Mouse (Mus musculus) ovary, postnatal 14 days (tissue): ENCODE data around the gene Hsd17b11.
"Not testable (repeated sequence)": the region's sequence is repeated elsewhere in the genome, so short reads cannot be mapped to it uniquely, and the experiment has no call there.

Source experiments
- DNase-seq: peaks from one replicate; pipeline ENCODE4 v3.0.0; 2022; ENCODE audit warnings: low spot score

The Hsd17b11 gene

DNA sequence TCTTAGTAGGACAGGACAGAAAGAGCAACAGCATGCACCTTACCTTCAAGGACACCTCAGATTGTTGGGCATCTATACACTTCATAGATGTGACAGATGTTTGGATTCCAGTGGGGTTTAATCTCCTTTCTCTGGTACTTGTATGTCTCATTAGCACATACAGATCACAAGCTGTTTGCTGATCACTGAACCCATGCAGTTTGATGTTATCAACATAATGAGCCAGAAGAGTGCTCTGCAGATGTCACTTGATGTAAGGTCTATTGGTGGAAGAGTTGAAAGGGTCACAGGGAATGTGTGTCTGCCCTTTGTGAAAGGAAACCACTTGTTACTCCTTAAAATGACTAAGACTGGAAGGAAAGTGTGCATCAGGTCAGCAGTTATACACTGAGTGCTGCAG, 13.3 kb upstream of the Hsd17b11 start:
- no peak for DNase-seq

GRCm38 (mm10) chr5:104032434-104033097, 10.8 kb upstream of the Hsd17b11 start:
- DNase-seq = no peak

GRCm38 (mm10) chr5:104025245-104025854, 3.6 kb upstream of the Hsd17b11 start:
- DNase-seq = no peak

DNA sequence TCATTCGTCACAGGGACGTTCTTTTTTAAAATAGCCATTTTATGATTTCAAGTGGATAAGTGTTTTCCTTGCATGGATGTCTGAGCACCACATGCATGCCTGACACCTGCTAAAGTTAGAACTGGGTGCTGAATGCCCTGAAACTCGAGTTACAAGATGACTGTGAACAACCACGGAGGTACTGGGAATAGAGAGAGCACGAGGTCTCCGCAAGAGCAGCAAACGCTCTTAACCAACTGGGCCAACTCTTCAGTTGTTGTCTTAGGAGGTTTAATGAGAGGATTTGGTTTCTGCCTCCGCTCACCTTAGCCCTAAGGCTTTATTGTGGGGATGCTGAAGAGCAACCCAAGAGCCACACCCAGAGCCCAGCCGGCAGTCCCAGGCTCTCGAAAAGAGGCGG, 3.0 kb upstream of the Hsd17b11 start:
- DNase-seq = no peak

DNA sequence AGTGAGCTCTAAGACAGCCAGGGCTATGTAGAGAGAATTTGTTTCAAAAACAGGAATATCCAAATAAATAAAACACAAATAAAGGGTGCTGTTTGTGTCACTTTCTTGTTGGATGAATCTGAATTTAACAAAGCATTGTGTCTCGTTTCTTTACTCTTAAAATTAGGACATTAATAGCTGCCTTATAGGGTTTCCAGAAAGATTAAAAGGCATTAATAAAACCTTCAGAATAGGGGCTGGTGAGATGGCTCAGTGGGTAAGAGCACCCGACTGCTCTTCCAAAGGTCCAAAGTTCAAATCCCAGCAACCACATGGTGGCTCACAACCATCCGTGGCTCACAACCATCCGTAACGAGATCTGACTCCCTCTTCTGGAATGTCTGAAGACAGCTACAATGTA, 2.5 kb upstream of the Hsd17b11 start:
- not testable (repeated sequence) for DNase-seq

- DNase-seq = no peak
These were observed 1.7 kb upstream of the Hsd17b11 start for GRCm38 (mm10) chr5:104023289-104024020.

GRCm38 (mm10) chr5:104022558-104022957, 839 bp upstream of the Hsd17b11 start:
- no peak for DNase-seq

- DNase-seq = no peak
These were observed 10.3 kb downstream of the Hsd17b11 start for GRCm38 (mm10) chr5:104011419-104011818.

GRCm38 (mm10) chr5:104010261-104010660, 11.5 kb downstream of the Hsd17b11 start:
- DNase-seq = no peak

- DNase-seq = no peak
These were observed 12.3 kb downstream of the Hsd17b11 start for GRCm38 (mm10) chr5:104009421-104009820.

- DNase-seq = no peak
These were observed 13.9 kb downstream of the Hsd17b11 start for GRCm38 (mm10) chr5:104007801-104008200.

DNA sequence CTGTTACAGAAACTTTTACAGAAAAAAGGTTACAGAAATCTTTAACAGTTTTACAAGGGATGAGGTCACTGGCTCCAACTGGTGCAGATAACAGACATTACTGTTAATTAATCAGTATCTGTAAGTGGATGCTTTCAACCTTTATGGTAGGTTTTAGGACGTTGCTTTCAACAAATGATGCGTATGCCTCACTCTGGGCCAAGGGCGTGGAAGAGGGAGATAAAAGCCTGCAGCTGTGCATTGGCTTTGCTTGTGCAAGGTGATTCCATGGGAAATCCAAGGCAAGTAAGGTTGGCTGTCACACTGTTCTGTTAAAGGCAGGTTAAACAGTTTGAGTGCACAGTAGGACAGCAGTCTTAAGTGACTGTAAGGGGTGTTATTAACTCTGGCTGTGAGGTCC, 14.9 kb downstream of the Hsd17b11 start:
- DNase-seq = no peak

GRCm38 (mm10) chr5:104003955-104004354, 17.8 kb downstream of the Hsd17b11 start:
- DNase-seq = no peak

DNA sequence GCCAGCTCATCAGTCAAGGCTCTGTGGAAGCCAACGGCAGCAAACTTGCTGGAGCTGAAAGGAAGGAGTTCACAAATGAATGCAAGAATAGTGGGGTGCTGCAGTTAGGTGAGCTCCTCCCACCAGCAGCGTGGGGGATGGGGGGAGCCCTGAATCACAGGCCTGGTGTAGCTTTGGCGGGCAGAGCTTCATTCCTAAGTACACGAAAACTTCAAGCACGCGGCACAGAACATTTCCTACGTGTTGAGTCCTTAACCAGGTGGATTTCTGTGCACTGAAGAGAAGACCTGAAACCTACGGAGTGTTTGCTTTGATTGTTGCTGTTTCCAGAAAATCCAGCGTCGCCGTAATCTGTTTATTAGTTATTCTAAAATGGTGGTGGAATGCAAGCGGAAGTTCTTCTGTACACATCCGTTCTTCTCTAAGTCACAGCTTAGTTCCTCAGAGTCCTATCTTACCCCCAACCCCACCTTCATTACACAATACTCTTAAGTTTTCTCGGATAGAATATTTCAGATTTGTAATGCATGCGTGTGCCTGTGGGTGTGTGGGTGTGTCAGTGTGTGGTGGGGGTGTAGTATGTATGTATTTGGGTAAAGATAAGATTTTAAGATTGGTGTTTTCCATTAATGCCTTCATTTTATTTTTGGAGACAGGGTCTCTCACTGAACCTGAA, 18.3 kb downstream of the Hsd17b11 start:
- no peak for DNase-seq

DNA sequence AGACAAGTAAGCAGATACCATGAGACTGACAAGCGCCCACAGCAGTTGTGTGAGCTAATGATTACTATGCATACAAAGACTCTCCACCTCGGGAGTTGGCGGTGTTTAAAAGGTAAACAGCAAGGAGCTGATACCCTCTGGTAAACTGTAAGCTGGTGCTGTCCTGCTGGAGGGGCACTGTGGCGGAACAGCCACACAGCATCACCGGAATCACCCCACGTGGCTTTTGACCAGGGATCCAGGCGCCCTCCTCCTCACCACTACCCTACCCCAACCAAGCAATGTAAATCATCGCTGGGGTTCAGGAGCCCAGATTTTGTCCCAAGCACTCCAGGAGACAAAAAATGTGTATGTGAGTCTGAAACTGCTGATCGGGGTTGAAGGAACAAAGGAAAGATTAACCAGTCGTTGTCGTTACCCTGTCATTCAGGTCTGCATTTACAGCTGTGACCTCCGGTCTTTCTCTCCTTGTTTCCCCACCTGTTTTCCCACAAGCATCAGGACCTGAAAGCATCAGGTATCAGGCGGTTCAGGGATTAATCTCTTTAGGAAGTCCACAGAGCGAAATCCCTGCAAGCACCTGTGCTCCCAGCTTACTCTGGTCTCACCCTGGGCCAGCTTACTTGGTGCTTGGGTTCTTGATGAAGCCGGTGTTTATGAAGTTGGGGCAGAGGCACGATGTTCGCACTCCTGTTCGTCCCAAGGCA, 19.0 kb downstream of the Hsd17b11 start:
- DNase-seq = no peak

DNA sequence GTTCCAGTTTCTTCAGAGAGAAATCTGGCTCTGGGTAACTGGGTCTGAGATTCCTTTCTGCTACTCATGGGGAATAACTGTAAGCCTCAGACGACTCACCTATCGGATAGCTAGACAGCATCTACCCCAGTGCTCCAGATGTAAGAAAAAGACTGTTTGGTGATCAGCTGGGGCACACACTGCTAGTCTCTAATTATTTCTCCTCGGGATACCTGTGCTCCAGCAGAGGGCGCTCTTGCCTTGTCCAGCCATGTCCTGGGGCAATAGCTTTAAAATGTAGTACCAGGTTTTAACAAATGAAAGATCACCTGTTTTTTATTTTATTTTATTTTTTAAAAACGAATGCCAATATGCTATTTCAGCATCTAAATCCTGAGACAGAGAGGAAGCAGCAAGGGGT, 22.0 kb downstream of the Hsd17b11 start:
- peak; percentile 83 for DNase-seq

DNA sequence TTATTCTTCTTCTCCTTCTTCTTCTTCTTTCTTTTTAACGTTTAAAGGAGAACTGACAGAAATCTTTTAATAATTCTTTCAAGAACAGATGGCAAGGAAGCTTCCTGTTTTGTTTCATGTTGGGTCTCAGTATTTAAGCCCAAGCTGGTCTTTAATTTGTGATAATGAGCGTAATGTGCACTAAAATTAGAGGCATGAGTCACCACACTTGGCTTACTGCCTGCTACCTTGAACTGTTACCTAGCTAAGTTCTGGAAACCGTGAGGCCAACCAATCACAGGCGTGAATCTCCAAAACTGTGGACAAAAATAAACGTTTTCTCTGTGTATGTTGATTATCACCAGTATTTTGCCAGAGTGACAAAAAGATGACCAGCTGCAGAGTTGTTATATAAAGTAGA, 23.0 kb downstream of the Hsd17b11 start:
- DNase-seq = no peak

DNA sequence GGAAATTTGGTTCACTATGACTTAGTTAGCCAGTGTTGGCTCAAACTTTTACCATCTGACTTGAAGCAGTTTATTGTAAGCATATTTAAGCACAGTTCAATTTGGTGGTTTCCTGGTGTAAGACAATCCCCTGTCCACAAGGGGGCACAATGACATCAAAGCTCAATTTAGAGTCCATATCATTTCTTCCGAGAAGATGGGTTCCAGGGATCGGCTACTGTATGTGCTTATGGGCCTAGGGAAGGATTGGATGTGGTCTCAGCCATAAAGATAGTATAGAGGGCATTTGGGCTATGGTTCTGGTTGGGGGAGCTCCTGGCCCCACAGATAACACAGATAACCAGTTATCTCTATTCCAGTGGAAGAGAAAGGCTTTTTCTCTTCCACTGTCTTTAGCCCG, 26.5 kb downstream of the Hsd17b11 start:
- no peak for DNase-seq

DNA sequence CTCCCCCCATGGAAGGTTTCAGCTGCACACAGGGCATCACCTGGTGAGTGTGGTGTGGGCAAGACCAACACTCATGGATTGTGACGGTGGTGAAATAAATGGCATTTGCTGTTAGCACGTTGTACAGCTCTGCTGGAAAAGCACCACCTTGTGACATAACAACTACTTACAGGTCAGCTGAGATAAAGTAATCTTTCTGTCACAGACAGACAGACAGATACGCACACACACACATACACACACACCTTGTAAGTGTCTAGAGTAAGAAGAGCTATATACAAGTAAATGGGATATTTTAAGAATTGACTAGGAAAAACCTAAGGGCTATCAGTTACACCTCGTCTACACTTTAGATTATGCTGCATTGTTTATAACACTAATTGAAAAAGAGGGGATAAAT, 27.1 kb downstream of the Hsd17b11 start:
- DNase-seq = no peak

- DNase-seq = no peak
These were observed 28.1 kb downstream of the Hsd17b11 start for GRCm38 (mm10) chr5:103993601-103994000.

DNA sequence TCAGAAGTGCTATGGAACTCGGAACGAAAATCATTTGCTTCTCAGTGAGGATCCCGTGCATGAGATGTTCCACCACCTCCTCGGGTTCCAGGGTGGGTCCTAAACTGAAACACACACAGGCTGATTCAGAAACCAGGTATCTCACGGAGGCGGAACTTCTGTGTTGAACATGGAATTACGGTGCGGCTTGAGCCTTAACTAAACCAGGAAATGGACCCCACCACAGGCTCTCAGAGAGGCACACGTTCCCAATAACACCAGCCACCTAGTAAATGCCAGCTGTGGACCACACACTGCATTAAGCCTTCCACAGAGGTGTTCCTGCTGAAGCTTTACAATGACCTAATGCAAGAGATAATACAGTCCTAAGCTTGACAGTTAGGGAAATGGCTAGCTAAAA, 28.9 kb downstream of the Hsd17b11 start:
- DNase-seq = no peak
